Mouse (Mus musculus): ENCODE results near the gene Col4a4. TPM values are rescaled to one million over a fixed set of nuclear protein-coding genes. Genes with fewer than 3 reads are reported as not detected.

Gene Col4a4
- total RNA-seq, 2 experiments from 2014 or later, result not detected

DNA sequence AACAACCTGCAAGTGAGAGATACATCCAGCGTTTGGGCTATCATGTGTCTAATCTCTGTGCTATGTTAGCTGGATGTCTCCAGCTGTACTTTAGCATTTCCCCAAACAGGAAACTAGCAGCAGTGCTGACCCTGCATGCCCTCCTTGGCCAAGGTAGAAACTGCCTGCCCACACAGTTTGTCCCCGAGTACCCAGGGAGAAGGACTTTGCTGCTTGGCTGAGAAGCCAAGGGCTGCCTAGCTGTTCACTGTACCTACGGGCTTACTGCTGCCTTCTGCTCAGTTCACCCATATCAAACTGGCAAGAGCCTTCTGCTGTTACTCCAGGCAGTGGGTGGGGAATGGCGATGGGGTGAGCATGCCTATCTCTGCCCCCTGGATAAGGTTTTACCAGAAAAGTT is 3.6 kb upstream of the Col4a4 start:
- no peak for ATAC-seq (replicated peaks; ENCODE audit: low FRiP score, low TSS enrichment, poor library complexity, severe bottlenecking)

GRCm38 (mm10) chr1:82585981-82586380 is 668 bp downstream of the Col4a4 start:
- no peak for ATAC-seq (replicated peaks; ENCODE audit: low FRiP score, low TSS enrichment, poor library complexity, severe bottlenecking)

DNA sequence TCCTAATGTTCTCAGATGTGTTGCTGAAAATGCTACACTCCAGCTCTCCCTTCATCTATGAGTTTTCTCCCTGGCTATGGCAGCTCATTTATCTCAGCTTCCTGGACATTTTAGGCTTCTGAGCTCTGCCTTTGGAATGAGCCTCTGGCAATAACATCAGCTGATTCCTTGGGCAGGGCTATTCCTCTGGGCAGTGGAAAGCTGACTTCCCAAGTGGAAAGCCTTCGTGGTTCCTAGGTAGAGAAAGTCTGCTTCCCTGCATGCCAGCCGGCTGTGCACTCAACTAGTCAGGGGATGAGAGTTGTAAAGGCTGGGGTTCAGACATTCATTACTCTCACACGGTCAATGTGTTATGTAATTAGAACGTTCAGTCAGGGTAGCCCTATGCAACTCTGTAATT is 8.3 kb downstream of the Col4a4 start:
- no peak for ATAC-seq (replicated peaks; ENCODE audit: low FRiP score, low TSS enrichment, poor library complexity, severe bottlenecking)

GRCm38 (mm10) chr1:82577915-82578314 is 8.7 kb downstream of the Col4a4 start:
- peak; percentile 82 for ATAC-seq (replicated peaks; ENCODE audit: low FRiP score, low TSS enrichment, poor library complexity, severe bottlenecking)

- no peak for ATAC-seq (replicated peaks; ENCODE audit: low FRiP score, low TSS enrichment, poor library complexity, severe bottlenecking)
Measured at GRCm38 (mm10) chr1:82577339-82577738, 9.3 kb downstream of the Col4a4 start.

DNA sequence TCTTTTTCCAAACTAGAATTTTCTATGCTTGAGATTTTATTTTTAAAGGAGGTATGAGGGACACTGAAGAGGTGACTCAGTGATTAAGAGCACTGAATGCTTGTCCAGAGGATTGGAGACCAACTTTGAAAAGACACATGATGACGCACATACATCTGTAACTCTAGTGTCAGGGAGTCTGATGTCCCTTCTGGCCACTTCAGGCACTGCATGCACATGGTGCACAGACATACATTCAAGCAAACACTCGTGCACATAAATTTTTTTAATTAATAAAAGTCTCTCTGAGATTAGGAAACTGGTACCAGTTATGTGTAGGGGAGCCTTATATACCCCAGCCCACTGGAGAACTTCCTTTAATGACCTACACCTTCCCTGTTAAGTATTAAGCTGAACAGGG is 10.5 kb downstream of the Col4a4 start:
- ATAC-seq (replicated peaks; ENCODE audit: low FRiP score, low TSS enrichment, poor library complexity, severe bottlenecking), result no peak

DNA sequence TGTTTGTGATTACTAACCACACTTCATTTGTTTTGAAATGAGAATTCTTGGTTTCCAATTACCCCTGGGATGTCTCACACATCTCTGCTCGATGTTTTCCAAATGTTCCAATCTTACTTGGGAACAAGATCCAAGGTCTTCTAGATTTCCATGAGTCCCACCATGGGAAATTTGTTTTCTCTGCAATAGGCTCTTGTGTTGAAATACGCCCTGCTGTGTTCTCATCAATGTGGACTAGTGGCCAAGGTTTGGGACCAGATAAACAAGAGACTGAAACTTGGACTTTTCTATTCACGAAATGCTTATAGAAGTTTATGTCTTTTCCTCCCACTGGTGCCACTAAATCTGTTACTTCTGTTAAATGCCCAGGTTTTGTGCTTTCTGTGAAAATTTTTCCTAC is 11.0 kb downstream of the Col4a4 start:
- no peak for ATAC-seq (replicated peaks; ENCODE audit: low FRiP score, low TSS enrichment, poor library complexity, severe bottlenecking)

- no peak for ATAC-seq (replicated peaks; ENCODE audit: low FRiP score, low TSS enrichment, poor library complexity, severe bottlenecking)
Measured at GRCm38 (mm10) chr1:82571758-82572157, 14.9 kb downstream of the Col4a4 start.

DNA sequence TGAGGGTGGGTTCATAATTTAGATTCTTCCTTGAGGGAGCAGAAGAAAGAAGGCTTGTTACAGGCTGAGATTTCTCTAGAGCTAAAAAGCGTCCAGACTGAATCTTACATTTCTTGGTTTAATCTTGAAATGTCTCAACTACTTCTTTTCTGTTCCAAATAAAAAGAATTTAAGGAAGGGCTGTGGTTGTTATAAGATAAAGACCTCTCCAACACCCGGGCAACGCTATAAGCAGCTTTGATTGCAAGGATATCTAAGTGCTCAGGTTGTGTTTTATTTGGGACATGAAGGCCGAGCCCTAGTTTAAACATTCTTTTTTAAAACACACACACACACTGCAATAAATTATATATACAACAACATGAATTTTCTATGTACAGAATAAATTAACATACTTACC is 17.2 kb downstream of the Col4a4 start:
- no peak for ATAC-seq (replicated peaks; ENCODE audit: low FRiP score, low TSS enrichment, poor library complexity, severe bottlenecking)

- no peak for ATAC-seq (replicated peaks; ENCODE audit: low FRiP score, low TSS enrichment, poor library complexity, severe bottlenecking)
Measured at GRCm38 (mm10) chr1:82560223-82560622, 26.4 kb downstream of the Col4a4 start.

- ATAC-seq (replicated peaks; ENCODE audit: low FRiP score, low TSS enrichment, poor library complexity, severe bottlenecking), result no peak
Measured at GRCm38 (mm10) chr1:82554889-82555288, 31.8 kb downstream of the Col4a4 start.

DNA sequence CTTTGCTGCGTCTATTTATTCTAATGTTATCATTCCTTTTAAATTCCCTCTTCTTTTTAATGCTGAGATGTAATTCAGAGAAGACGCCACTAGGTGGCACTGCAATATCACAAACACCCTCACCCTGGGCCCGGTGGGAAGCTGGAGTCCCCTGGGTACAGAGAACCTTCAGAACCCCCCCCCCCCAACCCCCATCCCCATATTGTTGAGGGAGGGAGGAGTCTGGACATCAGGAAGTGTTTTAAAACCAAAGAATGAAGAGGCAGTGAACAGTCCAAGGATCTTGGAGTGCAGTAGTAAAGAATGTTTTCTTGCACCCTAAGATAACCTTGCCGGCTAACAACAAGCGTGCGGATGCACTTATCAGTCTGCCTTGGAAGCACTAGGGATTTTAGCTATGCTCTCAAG is 32.2 kb downstream of the Col4a4 start:
- ATAC-seq (replicated peaks; ENCODE audit: low FRiP score, low TSS enrichment, poor library complexity, severe bottlenecking), result 0 out of 2 replicates have a peak, but pooled peaks have one; percentile 34

DNA sequence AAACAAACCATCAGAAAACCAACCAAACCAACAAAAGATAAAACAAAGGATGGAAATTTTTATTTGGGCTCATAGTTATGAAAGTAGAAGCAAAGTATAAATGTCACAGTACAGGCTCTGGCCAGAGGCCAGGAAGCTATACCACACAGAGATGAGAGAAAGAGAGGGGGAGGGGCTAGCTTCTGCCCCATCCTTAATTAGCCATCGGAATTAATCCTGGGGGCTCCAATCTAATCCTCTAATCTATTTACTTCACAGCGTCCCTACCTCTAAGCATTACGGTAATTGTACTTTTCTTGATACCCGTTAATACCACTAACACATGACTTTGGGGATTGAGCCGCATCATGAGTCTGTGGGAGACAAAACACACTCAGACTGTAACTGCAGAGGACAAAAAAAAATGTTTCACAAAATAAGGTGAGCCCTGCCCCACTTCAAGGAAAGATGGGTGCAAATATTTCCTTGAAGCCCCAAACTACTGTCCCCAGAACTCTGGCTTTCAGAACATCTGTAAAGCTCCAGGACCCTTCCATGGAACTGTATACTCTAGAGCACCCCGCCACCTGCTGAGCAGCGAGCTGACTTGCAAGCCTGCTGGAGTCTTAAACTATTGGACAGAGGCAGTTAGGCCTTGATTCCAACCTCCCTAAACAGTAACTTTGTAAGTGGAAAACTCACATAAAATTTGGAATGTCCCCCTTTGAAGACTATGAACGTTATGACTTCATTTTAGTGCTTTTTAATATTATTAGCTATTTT is 41.3 kb downstream of the Col4a4 start:
- ATAC-seq (replicated peaks; ENCODE audit: low FRiP score, low TSS enrichment, poor library complexity, severe bottlenecking), result no peak

DNA sequence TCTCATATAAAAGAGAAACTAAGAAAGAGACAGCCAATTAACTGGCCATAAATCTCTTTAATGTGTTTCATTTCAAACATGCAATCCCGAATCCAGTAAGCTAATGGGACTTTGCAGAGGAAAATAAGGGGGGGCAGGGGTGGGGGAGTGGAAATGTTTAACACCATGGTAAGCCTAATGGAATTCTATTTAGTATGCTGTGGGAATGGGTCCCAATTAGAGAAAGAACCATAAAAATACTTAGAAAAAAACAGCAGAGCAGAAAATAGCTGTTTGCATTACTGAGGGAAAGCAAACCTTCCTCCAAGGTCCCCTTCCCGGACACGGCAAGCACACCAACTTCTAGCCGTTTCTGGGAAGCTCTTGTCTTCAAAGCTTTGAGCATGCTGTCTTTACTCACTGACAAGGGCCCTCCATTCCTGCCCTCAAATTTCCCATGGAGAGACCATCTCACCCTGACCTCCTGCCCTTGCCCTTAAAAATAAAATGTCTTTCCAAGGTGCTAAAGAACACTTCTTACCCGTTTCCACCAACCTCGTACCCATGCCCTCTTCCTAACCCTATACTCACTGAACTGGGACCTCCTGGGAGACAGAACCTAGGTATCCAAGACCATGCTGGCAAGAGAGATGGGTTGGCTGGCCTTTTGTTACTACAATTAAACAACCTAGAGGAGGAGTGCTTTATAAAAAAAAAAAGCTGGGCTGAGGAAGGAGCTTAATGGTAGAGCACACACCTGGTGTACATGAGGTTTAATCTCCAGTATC is 42.0 kb downstream of the Col4a4 start:
- ATAC-seq (replicated peaks; ENCODE audit: low FRiP score, low TSS enrichment, poor library complexity, severe bottlenecking), result no peak

DNA sequence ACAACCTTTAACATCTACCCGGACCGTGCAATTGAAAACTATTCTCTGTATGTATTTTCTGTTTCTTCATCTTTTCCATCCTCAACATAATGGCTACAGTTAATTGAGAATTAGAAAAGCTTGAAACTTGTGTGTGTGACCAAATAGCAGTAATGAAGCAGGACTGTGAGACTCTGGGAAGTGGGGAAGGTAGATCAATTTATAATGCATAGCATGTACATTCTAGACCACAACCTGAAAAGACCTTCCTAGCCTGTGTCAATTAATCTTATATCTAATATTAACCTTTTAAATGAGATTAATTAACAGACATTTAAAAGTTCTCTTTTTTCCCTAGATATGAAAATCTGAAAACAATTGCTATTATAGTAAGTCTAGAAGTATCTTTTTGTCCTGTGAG is 42.7 kb downstream of the Col4a4 start:
- ATAC-seq (replicated peaks; ENCODE audit: low FRiP score, low TSS enrichment, poor library complexity, severe bottlenecking), result no peak

GRCm38 (mm10) chr1:82540056-82540455 is 46.6 kb downstream of the Col4a4 start:
- no peak for ATAC-seq (replicated peaks; ENCODE audit: low FRiP score, low TSS enrichment, poor library complexity, severe bottlenecking)

DNA sequence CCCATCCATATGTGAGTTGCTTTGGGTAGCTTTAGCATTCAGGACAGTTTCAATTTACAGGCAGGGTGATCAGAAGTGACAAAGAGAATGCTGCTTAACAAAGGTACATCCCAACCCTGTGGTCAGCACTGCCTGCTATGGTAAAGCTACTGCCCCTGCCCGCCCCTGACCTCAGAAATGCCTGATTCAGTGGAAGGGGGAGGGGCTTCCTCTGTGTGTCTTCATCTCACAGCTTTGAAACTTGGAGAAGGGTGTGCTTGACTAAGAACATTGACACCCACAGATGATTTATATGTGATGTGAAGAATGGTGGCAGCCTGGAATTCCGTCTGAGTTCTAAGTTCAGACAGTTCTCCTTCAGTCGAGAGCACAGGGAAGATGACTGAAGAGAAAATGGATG is 48.8 kb downstream of the Col4a4 start:
- no peak for ATAC-seq (replicated peaks; ENCODE audit: low FRiP score, low TSS enrichment, poor library complexity, severe bottlenecking)

GRCm38 (mm10) chr1:82536515-82537174 is 50.0 kb downstream of the Col4a4 start:
- ATAC-seq (replicated peaks; ENCODE audit: low FRiP score, low TSS enrichment, poor library complexity, severe bottlenecking), result no peak

- no peak for ATAC-seq (replicated peaks; ENCODE audit: low FRiP score, low TSS enrichment, poor library complexity, severe bottlenecking)
Measured at GRCm38 (mm10) chr1:82527931-82528330, 58.7 kb downstream of the Col4a4 start.

- no peak for ATAC-seq (replicated peaks; ENCODE audit: low FRiP score, low TSS enrichment, poor library complexity, severe bottlenecking)
Measured at GRCm38 (mm10) chr1:82491954-82492353, 94.7 kb downstream of the Col4a4 start.

All from megakaryocyte-erythroid progenitor cell, adult 5-6 weeks (primary cell).